Mouse (Mus musculus) ovary, postnatal 10 days (tissue): ENCODE data around the gene 1700001P01Rik.

Source experiments
- DNase-seq: peaks from one replicate; pipeline ENCODE4 v3.0.0; 2022; ENCODE audit warnings: low spot score

1700001P01Rik gene

GRCm38 (mm10) chr11:97809235-97810121, 33.8 kb upstream of the 1700001P01Rik start:
- no peak for DNase-seq

GRCm38 (mm10) chr11:97808621-97809234, 33.0 kb upstream of the 1700001P01Rik start:
- no peak for DNase-seq

GRCm38 (mm10) chr11:97808093-97808492, 32.4 kb upstream of the 1700001P01Rik start:
- DNase-seq: no peak

- no peak for DNase-seq
These were observed 31.9 kb upstream of the 1700001P01Rik start for GRCm38 (mm10) chr11:97807626-97808025.

GRCm38 (mm10) chr11:97806613-97806964, 30.9 kb upstream of the 1700001P01Rik start:
- no peak for DNase-seq

DNA sequence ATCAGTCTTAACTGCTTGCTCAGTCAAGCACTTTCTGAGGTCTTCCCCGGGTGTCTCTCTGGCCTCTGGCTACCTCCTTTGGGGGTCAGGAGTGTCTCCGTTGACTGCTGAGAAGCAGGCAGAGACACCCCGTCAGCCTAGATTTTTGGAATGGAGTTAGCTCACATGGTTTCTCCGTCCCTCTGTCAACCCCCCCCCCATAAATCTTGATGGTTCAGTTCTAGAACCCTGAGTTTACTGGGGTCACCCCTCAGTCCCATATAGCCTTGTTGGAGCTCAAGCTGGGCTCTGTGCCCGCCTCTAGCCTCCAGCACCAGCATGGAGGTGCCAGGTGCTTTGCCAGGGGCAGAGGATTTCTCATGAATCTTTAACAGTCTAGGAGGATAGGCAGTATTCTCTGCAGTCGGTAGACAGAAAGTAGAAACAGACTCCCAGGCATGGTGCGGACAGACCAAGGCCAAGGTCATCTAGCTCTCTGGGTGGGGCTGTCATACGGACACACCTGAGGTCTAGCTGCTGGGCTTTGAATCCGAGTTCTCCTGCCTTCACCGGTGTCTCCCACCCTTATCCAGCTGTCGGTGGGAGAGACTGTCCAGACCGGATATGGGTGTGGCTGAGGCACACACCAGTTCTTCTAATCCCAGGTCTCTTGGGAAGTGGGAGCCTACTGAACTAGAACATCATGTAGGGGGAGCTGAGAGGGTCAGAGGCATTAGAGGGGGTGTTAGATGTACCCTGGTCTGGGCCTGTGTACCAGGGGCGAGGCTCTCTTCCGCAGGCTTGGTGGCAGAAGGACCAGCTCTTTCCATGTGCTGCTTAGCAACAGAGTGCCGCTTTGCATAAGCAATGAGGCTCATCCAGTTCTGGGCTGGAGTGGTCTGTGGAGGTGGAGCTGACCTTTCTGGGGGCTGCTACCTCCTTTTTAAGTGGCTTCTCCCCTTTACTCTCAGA, 30.2 kb upstream of the 1700001P01Rik start:
- DNase-seq: no peak

DNA sequence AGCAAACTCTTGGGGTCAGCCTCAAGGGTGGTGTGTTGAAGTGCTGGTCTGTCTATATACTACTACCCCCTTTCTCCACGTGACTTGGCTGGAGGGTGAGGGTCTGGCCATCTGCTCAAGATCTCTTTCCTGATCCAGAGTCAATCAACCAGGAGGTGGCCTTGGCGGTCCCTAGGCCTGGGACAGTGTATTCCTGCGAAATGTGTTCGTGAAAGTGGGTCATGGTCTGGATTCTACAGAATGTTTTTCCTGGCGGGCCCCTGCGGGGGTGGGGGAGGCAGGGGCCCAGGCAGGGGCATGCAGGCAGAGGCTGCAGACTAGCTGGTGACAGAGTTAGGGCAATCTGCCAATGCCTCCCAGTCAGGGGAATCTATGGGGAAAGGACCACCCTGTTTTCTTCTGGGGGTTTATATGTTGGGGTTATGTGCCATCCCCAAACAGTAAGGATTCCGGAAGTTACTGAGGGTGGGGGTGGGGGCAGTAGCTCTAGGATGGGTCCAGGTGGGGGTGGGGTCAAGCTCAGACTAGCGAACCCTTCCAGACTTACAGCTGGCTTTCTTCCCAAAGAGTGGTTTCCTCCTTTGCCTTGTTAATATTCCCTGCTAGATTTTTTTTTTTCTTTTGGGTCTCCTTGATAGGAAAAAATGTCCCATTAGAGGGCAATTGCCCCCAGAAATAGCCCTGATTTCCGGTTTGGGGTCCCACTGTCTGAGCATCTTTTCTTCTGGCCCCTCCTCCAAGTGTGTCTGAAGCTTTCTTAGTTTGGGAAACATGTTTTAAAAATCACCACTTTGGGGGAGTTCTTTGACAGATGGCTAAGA, 29.3 kb upstream of the 1700001P01Rik start:
- no peak for DNase-seq

- DNase-seq: no peak
These were observed 28.1 kb upstream of the 1700001P01Rik start for GRCm38 (mm10) chr11:97803847-97804246.

- no peak for DNase-seq
These were observed 26.8 kb upstream of the 1700001P01Rik start for GRCm38 (mm10) chr11:97802495-97802894.

DNA sequence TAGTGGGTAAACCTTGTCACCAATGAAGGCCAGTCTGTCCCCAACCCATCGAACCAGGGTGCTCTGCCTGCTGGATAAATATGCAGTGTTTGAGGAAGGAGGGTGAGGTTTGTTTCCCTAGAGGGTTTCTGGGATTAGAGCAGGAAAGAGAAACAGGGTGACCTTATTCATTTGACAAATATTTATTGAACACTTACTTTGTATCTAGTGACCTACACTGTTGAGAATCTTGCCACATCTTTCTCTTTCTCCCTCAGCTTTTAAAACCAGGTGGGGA, 26.4 kb upstream of the 1700001P01Rik start:
- DNase-seq: no peak

DNA sequence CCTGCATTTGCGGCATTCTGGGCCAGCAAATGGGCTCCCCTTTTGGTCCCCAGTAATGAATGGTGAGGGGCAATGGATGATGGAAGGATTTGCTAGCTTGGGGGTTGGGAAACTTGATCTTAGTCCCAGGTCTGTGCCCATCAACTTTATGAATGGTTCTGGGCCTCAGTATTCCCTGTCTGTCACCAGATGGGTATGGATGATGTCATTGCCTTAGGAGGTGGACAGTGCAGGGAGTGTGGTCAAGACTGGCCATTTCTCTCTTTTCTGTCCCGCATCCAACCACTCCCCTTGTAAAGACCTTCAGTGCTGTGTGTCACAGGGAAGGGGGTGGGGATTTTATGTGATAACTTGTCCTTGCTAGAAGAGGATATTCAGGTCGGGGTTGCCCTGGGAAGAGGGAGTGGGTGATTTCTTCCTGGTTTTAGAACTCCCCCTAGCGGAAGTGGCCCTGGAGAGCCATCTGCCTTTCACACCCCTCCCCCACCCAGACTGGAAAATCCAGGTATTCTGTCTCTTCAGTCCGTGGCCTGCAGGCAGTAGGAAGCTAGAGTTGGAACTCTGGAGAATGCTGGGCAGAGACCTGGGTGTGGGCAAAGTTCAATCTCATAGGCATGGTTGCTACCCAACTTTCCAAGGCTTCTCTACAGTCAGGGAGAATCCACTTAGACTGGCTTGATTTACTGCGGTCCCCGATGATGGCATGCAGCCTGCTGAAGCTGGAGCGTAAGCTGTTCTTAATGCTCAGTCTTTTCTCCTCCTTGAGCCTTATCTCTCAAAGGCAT, 25.9 kb upstream of the 1700001P01Rik start:
- DNase-seq: no peak

- DNase-seq: no peak
These were observed 25.1 kb upstream of the 1700001P01Rik start for GRCm38 (mm10) chr11:97800691-97801408.

- DNase-seq: no peak
These were observed 24.4 kb upstream of the 1700001P01Rik start for GRCm38 (mm10) chr11:97799994-97800690.

- peak; percentile 77 for DNase-seq
These were observed 23.7 kb upstream of the 1700001P01Rik start for GRCm38 (mm10) chr11:97799146-97799993.

DNA sequence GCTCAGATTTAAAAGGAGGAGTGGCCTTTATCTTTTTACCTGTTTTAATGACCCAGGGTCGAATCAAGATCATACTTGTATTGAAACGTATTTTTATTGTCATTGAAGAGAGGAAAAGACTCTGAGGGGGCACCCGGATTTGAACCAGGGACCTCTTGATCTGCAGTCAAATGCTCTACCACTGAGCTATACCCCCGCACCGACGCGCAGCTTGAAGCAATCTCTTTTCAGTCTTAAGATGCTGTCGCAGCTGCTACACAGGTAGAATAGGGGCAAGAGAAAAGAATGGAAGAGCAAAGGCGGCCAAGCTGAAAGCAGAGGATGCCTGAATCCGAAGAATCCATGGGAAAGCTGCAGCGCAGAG, 23.0 kb upstream of the 1700001P01Rik start, which contains the start of gene Lasp1:
Gene Lasp1 (plus strand): TSS at position 219 of the 364 bp plus-strand sequence.
- DNase-seq: peak; percentile 84

GRCm38 (mm10) chr11:97798083-97798435, 22.3 kb upstream of the 1700001P01Rik start:
- DNase-seq: no peak

- no peak for DNase-seq
These were observed 21.8 kb upstream of the 1700001P01Rik start for GRCm38 (mm10) chr11:97797369-97798082.

GRCm38 (mm10) chr11:97796910-97797309, 21.2 kb upstream of the 1700001P01Rik start:
- no peak for DNase-seq
